Mouse (Mus musculus): ENCODE data around the gene Gngt2. TPM values are rescaled to one million over a fixed set of nuclear protein-coding genes. Genes with fewer than 3 reads are reported as not detected.

Gene Gngt2
- polyA plus RNA-seq, 1 experiment from 2014 or later, result 14.8 TPM

DNA sequence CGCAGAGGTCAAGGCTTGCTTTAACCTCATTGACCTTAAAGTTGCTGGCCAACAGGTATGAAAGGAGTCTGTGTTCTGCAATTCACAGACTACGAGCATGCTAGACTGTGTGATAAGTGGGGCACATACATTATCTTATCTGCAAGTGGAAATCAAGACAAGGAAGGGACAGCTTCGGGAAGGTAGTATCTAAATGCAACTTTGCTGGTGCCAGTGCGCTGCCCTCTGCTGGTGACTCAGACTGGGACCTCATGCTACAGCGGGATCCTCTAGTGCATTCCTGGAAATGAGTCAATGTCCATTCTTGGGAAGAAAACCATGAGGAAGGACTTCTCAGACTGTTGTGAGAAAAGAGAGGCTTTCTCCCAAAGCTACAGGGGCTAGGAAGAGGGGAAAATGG is 16.7 kb downstream of the Gngt2 start:
- Histone ChIP-seq H3K4me2 (no peak overlapping the region), H3K4me3 (ENCODE audit: low read depth, low read length) (no peak overlapping the region), H3K36me3 (ENCODE audit: insufficient read depth) (no peaks in the 10 kb centered on the region), H3K27ac (ENCODE audit: low read depth) (no peak overlapping the region), H3K9me3 (ENCODE audit: low read depth, low read length) (no peaks in the 10 kb centered on the region), H3K4me1 (ENCODE audit: insufficient read depth) (no peaks in the 10 kb centered on the region), H3K9ac (no peak overlapping the region), H3K27me3 (ENCODE audit: insufficient read depth, low read length) (no peaks in the 10 kb centered on the region)
- peak; percentile 79 for TF ChIP-seq CTCF (IDR thresholded peaks at IDR 0.05; ENCODE audit: low read depth)
- ATAC-seq (ENCODE audit: insufficient read depth), result no peak
- WGBS, result 48% methylated on average over 5 of the region's 5 CpGs
- DNase-seq, result peak; percentile 76

- no peak overlapping the region for H3K4me3 ChIP-seq (ENCODE audit: low read depth, low read length)
- no peak for DNase-seq
- H3K9ac ChIP-seq, result no peak overlapping the region
- 75% methylated on average over 4 of the region's 4 CpGs for WGBS
- peak overlapping the region; percentile 79; the same call in 1 of the 2 replicates for H3K4me2 ChIP-seq
- no peaks in the 10 kb centered on the region for H3K9me3 ChIP-seq (ENCODE audit: low read depth, low read length)
- no peak for ATAC-seq (ENCODE audit: insufficient read depth)
- no peak for TF ChIP-seq CTCF (IDR thresholded peaks at IDR 0.05; ENCODE audit: low read depth)
- no peaks in the 10 kb centered on the region for H3K4me1 ChIP-seq (ENCODE audit: insufficient read depth)
- no peak overlapping the region for H3K27ac ChIP-seq (ENCODE audit: low read depth)
- H3K27me3 ChIP-seq (ENCODE audit: insufficient read depth, low read length), result no peaks in the 10 kb centered on the region
- no peaks in the 10 kb centered on the region for H3K36me3 ChIP-seq (ENCODE audit: insufficient read depth)
These were observed 20.3 kb downstream of the Gngt2 start for GRCm38 (mm10) chr11:95857306-95857705.

DNA sequence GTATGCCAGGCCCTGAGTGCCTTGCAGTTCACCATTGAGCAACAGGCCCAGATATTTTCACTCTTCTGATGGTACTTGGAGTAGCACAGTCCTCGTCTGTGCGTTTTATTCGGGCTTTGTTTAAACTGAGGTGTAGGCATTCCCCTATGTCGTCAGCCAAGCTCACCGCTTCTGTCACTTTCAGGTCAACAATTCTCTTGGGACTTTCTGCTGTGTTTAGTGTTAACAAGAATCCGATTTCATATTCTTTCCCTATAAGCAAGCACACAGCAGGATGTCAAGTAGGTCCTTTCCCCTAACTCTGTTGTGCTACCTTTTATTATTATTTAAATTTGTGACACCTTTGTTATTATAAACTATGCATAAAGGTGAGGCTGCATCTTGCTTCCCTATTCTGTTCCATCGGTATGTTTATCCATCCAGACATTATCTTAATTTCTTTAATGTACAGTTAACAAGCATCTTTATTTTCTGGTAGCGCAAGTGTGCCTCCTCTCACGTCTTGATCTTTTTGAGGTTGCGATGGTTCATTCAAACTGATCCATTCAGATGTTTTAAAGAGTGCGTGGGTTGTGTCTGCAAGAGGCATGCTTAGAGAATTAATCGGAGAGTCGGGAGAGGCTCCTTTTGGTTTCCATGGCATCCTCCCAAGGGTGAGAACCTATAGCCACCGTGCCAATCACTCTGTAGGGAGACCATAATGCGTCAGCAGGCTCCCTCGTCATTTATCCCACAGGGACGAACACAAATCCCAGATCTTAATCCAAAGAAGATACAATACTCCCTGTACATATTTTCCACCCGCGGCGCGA is 20.9 kb downstream of the Gngt2 start:
- Histone ChIP-seq H3K9me3 (ENCODE audit: low read depth, low read length) (no peaks in the 10 kb centered on the region), H3K4me3 (ENCODE audit: low read depth, low read length) (peak overlapping the region; percentile 71), H3K9ac (peak overlapping the region; percentile 67), H3K27me3 (ENCODE audit: insufficient read depth, low read length) (no peaks in the 10 kb centered on the region), H3K36me3 (ENCODE audit: insufficient read depth) (no peaks in the 10 kb centered on the region), H3K27ac (ENCODE audit: low read depth) (peak overlapping the region; percentile 95), H3K4me2 (peak overlapping the region; percentile 79), H3K4me1 (ENCODE audit: insufficient read depth) (no peaks in the 10 kb centered on the region)
- no peak for ATAC-seq (ENCODE audit: insufficient read depth)
- peak; percentile 49 for DNase-seq
- no peak for TF ChIP-seq CTCF (IDR thresholded peaks at IDR 0.05; ENCODE audit: low read depth)
- WGBS, result 18% methylated on average over 21 of the region's 21 CpGs

DNA sequence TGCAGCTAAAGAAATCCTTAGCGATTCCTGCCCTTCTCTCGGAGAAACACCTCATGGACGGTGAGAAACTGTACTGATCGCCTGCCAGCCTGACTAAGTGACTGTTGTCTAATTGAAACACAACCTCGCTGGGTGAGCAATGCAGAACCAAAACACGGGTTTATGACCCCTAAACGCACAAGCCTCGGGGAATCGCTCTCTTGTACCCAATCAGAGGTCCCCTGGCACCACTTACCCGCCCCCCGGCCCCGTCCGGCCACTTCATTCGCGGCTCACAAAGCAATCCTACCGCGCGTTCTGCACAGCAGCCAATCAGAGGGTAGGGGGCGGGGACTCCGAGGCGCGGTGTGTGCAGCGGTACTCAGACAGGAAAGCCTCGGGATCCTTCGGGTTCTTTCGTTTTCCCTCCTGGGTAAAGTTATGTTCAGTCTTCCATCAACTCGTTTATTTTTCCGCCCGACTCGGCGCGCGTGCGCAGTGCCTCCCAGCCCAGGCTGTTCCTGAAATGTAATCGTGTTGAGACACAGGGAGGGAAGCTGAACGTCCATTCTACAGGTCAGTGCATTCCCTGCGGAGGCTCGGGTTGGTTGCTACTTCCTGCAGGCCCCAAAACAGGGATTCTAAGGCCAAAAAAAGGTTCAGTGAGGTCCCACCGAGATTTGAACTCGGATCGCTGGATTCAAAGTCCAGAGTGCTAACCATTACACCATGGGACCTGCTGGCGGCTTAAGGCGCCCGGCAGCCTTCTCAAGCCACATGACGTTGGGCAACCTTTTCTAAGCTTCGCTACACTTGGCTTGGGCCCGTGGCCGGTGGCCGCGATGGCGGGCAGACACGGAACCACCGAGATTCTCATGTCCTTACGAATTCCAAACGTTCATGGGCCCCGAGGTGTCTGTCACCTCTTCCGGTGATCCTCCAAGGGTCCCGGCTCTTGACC is 21.8 kb downstream of the Gngt2 start:
- H3K27me3 ChIP-seq (ENCODE audit: insufficient read depth, low read length), result no peaks in the 10 kb centered on the region
- ATAC-seq (ENCODE audit: insufficient read depth), result peak; percentile 99
- H3K27ac ChIP-seq (ENCODE audit: low read depth), result peak overlapping the region; percentile 95
- TF ChIP-seq CTCF (IDR thresholded peaks at IDR 0.05; ENCODE audit: low read depth), result no peak
- peak; percentile 97 for DNase-seq
- no peaks in the 10 kb centered on the region for H3K4me1 ChIP-seq (ENCODE audit: insufficient read depth)
- peak overlapping the region; percentile 71 for H3K4me3 ChIP-seq (ENCODE audit: low read depth, low read length)
- peak overlapping the region; percentile 79 for H3K4me2 ChIP-seq
- no peaks in the 10 kb centered on the region for H3K36me3 ChIP-seq (ENCODE audit: insufficient read depth)
- under 1% methylated on average over 58 of the region's 58 CpGs for WGBS
- no peaks in the 10 kb centered on the region for H3K9me3 ChIP-seq (ENCODE audit: low read depth, low read length)
- peak overlapping the region; percentile 67 for H3K9ac ChIP-seq

DNA sequence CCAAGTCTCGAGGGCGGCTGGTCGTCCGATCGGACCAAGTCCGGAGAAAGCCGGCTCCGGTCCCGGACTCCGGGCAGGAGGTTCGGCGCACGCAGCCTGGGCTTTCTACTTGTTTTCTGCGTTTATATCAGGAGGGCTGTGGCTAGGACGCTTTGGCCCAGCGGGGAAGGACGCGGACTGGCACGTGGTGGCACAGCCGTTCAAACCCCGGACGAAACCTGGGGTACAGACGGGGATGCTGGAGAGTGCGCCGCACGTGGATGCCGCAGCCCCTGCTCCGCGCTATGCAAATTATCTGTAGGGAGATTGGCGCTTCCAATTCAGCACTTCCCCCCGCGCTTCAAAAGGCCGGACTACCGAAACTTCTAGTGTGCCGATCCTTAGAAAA is 22.4 kb downstream of the Gngt2 start:
- H3K4me2 ChIP-seq, result peak overlapping the region; percentile 79
- H3K9ac ChIP-seq, result peak overlapping the region; percentile 67
- peak; percentile 25; the same call in 1 of the 2 replicates for TF ChIP-seq CTCF (IDR thresholded peaks at IDR 0.05; ENCODE audit: low read depth)
- H3K9me3 ChIP-seq (ENCODE audit: low read depth, low read length), result no peaks in the 10 kb centered on the region
- H3K4me3 ChIP-seq (ENCODE audit: low read depth, low read length), result peak overlapping the region; percentile 71
- WGBS, result under 1% methylated on average over 35 of the region's 35 CpGs
- H3K36me3 ChIP-seq (ENCODE audit: insufficient read depth), result no peaks in the 10 kb centered on the region
- DNase-seq, result peak; percentile 83
- ATAC-seq (ENCODE audit: insufficient read depth), result peak; percentile 57
- H3K4me1 ChIP-seq (ENCODE audit: insufficient read depth), result no peaks in the 10 kb centered on the region
- peak overlapping the region; percentile 95 for H3K27ac ChIP-seq (ENCODE audit: low read depth)
- no peaks in the 10 kb centered on the region for H3K27me3 ChIP-seq (ENCODE audit: insufficient read depth, low read length)

DNA sequence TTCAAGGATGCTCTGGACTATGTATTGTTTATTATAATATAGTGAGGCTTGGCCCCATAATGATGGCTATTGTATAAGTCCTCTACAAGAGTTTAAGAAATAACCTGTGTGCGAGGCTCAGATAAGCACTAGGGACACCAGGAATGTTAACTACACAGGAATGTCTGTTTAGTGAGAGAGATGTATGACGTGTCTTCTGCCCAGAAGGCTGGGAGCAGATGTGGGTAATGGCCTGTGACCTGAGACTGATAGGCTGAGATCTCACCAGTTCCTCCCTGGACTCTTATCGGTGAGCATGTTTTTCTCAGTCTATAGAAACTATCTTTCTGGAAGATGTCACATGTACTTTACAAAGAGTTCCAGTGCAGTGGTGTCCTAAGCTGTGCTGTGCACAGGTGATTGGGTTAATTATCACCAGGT is 23.1 kb downstream of the Gngt2 start:
- TF ChIP-seq CTCF (IDR thresholded peaks at IDR 0.05; ENCODE audit: low read depth), result no peak
- H3K4me2 ChIP-seq, result peak overlapping the region; percentile 79
- no peaks in the 10 kb centered on the region for H3K27me3 ChIP-seq (ENCODE audit: insufficient read depth, low read length)
- peak overlapping the region; percentile 67 for H3K9ac ChIP-seq
- H3K9me3 ChIP-seq (ENCODE audit: low read depth, low read length), result no peaks in the 10 kb centered on the region
- H3K4me1 ChIP-seq (ENCODE audit: insufficient read depth), result no peaks in the 10 kb centered on the region
- H3K4me3 ChIP-seq (ENCODE audit: low read depth, low read length), result peak overlapping the region; percentile 71
- WGBS, result 10% methylated on average over 3 of the region's 3 CpGs
- ATAC-seq (ENCODE audit: insufficient read depth) (no peak), DNase-seq (no peak)
- peak overlapping the region; percentile 95; the same call in 1 of the 2 replicates for H3K27ac ChIP-seq (ENCODE audit: low read depth)
- no peaks in the 10 kb centered on the region for H3K36me3 ChIP-seq (ENCODE audit: insufficient read depth)

GRCm38 (mm10) chr11:95861397-95861796 is 24.4 kb downstream of the Gngt2 start:
- no peaks in the 10 kb centered on the region for H3K36me3 ChIP-seq (ENCODE audit: insufficient read depth)
- WGBS, result 90% methylated on average over 8 of the region's 8 CpGs
- no peaks in the 10 kb centered on the region for H3K27me3 ChIP-seq (ENCODE audit: insufficient read depth, low read length)
- H3K4me3 ChIP-seq (ENCODE audit: low read depth, low read length), result no peak overlapping the region
- H3K4me1 ChIP-seq (ENCODE audit: insufficient read depth), result no peaks in the 10 kb centered on the region
- DNase-seq, result no peak
- no peak for ATAC-seq (ENCODE audit: insufficient read depth)
- no peaks in the 10 kb centered on the region for H3K9me3 ChIP-seq (ENCODE audit: low read depth, low read length)
- no peak overlapping the region for H3K27ac ChIP-seq (ENCODE audit: low read depth)
- TF ChIP-seq CTCF (IDR thresholded peaks at IDR 0.05; ENCODE audit: low read depth), result no peak
- H3K9ac ChIP-seq, result no peak overlapping the region
- H3K4me2 ChIP-seq, result no peak overlapping the region

Data from lung, embryonic 14.5 days (tissue).